Comparison of ENCODE assay signal across 10 mouse cellular contexts in genomic region chr11:100399320-100399719, GRCm38 (mm10). TPM values are rescaled to one million over a fixed set of nuclear protein-coding genes. Genes with fewer than 3 reads are reported as not detected.
DNase-seq lines count a peak whose midpoint lies in the region; ATAC-seq and TF ChIP-seq lines count a peak whose summit lies in the region.
"Had no signal": no experiment of that assay in that cellular context is flagged by ENCODE, and none has a peak within 500 bp of the region (broad histone marks: within the 10 kb centered on the region; RNA-seq: fewer than 3 reads in every experiment).

No protein-coding gene starts in this region.

- TF ChIP-seq CTCF in E14TG2a.4 (conservative IDR thresholded peaks at IDR 0.05; ENCODE audit: low read length) = no peak

- H3K4me2 ChIP-seq in heart, embryonic 16.5 days (ENCODE audit: low read depth, low read length) = no peak overlapping the region
- no peak overlapping the region for H3K4me2 ChIP-seq in limb, embryonic 13.5 days (replicated peaks)
- H3K4me2 ChIP-seq in stomach, embryonic 16.5 days (ENCODE audit: low read depth, low read length) = no peak overlapping the region

- H3K9ac ChIP-seq in heart, embryonic 16.5 days (ENCODE audit: low read length) = no peak overlapping the region
- no peak overlapping the region for H3K9ac ChIP-seq in limb, embryonic 13.5 days
- H3K9ac ChIP-seq in stomach, embryonic 16.5 days (ENCODE audit: low read length) = no peak overlapping the region

- DNase-seq in heart, postnatal 36 days = no peak
- no peak for DNase-seq in embryo, embryonic 11 days
- no peak for DNase-seq in right cerebral cortex, postnatal 36 days (ENCODE audit: low spot score in 2 of 2)
- no peak for DNase-seq in gastrocnemius, adult 18-20 months (ENCODE audit: low spot score)
- DNase-seq: gastrocnemius, postnatal 10 days had no signal

- 0 out of 2 replicates have a peak overlapping the region, but pooled peaks have one; percentile 17 for H3K27ac ChIP-seq in heart, embryonic 16.5 days (ENCODE audit: low read length)
- peak overlapping the region; percentile 34; the same call in 1 of the 2 replicates for H3K27ac ChIP-seq in limb, embryonic 13.5 days
- H3K27ac ChIP-seq in stomach, embryonic 16.5 days (ENCODE audit: low read length) = peak overlapping the region; percentile 68

- no peaks in the 10 kb centered on the region for H3K36me3 ChIP-seq in heart, embryonic 16.5 days (ENCODE audit: control insufficient read depth, insufficient read depth)
- H3K36me3 ChIP-seq in E14TG2a.4 (ENCODE audit: insufficient read depth, low read length) = peaks cover 9% of the 10 kb centered on the region
- no peaks in the 10 kb centered on the region for H3K36me3 ChIP-seq in limb, embryonic 13.5 days
- H3K36me3 ChIP-seq in stomach, embryonic 16.5 days (ENCODE audit: control insufficient read depth, insufficient read depth, low read length) = no peaks in the 10 kb centered on the region

- 64% methylated on average over 9 of the region's 9 CpGs for WGBS in heart, embryonic 16.5 days
- 70% methylated on average over 9 of the region's 9 CpGs for WGBS in limb, embryonic 13.5 days
- 57% methylated on average over 9 of the region's 9 CpGs for WGBS in stomach, embryonic 16.5 days

- intact Hi-C loops in heart, postnatal 36 days (cut with DNase I) = loop anchor here (10.0 kb wide), 1 partner anchor 565 kb away; no protein-coding TSS in a partner anchor

- no peak for ATAC-seq in heart, embryonic 16.5 days (replicated peaks; ENCODE audit: extremely low read depth, insufficient read depth, low FRiP score)
- no peak for ATAC-seq in limb, embryonic 13.5 days (ENCODE audit: low FRiP score, low read depth)
- ATAC-seq in stomach, embryonic 16.5 days (ENCODE audit: insufficient read depth, low FRiP score) = no peak

- H3K9me3 ChIP-seq in heart, embryonic 16.5 days (replicated peaks; ENCODE audit: control insufficient read depth, low read length) = no peaks in the 10 kb centered on the region
- no peaks in the 10 kb centered on the region for H3K9me3 ChIP-seq in E14TG2a.4 (ENCODE audit: low read length)
- no peaks in the 10 kb centered on the region for H3K9me3 ChIP-seq in limb, embryonic 13.5 days
- H3K9me3 ChIP-seq in stomach, embryonic 16.5 days (replicated peaks; ENCODE audit: control insufficient read depth, low read length) = no peaks in the 10 kb centered on the region

- H3K27me3 ChIP-seq in heart, embryonic 16.5 days (ENCODE audit: control insufficient read depth, insufficient read depth, low read length) = no peaks in the 10 kb centered on the region
- H3K27me3 ChIP-seq in E14TG2a.4 (ENCODE audit: insufficient read depth, low read length) = no peaks in the 10 kb centered on the region
- H3K27me3 ChIP-seq in limb, embryonic 13.5 days = 0 out of 2 replicates have a peak, but pooled peaks cover 4% of the 10 kb centered on the region
- no peaks in the 10 kb centered on the region for H3K27me3 ChIP-seq in stomach, embryonic 16.5 days (ENCODE audit: control insufficient read depth, insufficient read depth, low read length)

- H3K4me3 ChIP-seq in heart, embryonic 16.5 days (ENCODE audit: low read length) = no peak overlapping the region
- peak overlapping the region; percentile 35; the same call in 1 of the 2 replicates for H3K4me3 ChIP-seq in E14TG2a.4 (replicated peaks; ENCODE audit: low read length)
- H3K4me3 ChIP-seq in limb, embryonic 13.5 days = no peak overlapping the region
- no peak overlapping the region for H3K4me3 ChIP-seq in stomach, embryonic 16.5 days (replicated peaks; ENCODE audit: low read length)

- peaks cover 67% of the 10 kb centered on the region for H3K4me1 ChIP-seq in heart, embryonic 16.5 days (ENCODE audit: control insufficient read depth, insufficient read depth, low read length)
- peaks cover 74% of the 10 kb centered on the region for H3K4me1 ChIP-seq in E14TG2a.4 (replicated peaks; ENCODE audit: low read depth, low read length)
- peaks cover 32% of the 10 kb centered on the region for H3K4me1 ChIP-seq in limb, embryonic 13.5 days
- peaks cover 42% of the 10 kb centered on the region for H3K4me1 ChIP-seq in stomach, embryonic 16.5 days (ENCODE audit: control insufficient read depth, insufficient read depth, low read length)

RNA-seq across cellular contexts. Expression of gene Jup, which starts 1.8 kb away (rescaled TPM):
- polyA plus RNA-seq in heart, embryonic 16.5 days (2015; fragmentation: Nextera tagmentation; extraction: Ambion mirVana) = 140 and 155 TPM in 2 replicates
- total RNA-seq in heart, postnatal 36 days (2021) = 100 to 1,000 TPM; 252 to 272 TPM
- polyA plus RNA-seq in limb, embryonic 13.5 days (2015; fragmentation: Nextera tagmentation; extraction: Ambion mirVana) = 62.7 and 73.6 TPM in 2 replicates
- 247 and 328 TPM in 2 replicates for polyA plus RNA-seq in stomach, embryonic 16.5 days (2015; fragmentation: Nextera tagmentation; extraction: Ambion mirVana)
- 10 to 100 TPM; 73.4 to 81.3 TPM for total RNA-seq in gastrocnemius, adult 18-20 months (2021)

RNA-seq across cellular contexts. Expression of gene P3h4, which starts 15.3 kb away (rescaled TPM):
- polyA plus RNA-seq in heart, embryonic 16.5 days (2015; fragmentation: Nextera tagmentation; extraction: Ambion mirVana) = 50.8 and 52.6 TPM in 2 replicates
- 10 to 100 TPM; 16.3 to 18.2 TPM for total RNA-seq in heart, postnatal 36 days (2021)
- polyA plus RNA-seq in limb, embryonic 13.5 days (2015; fragmentation: Nextera tagmentation; extraction: Ambion mirVana) = 77.1 and 81.9 TPM in 2 replicates
- polyA plus RNA-seq in stomach, embryonic 16.5 days (2015; fragmentation: Nextera tagmentation; extraction: Ambion mirVana) = 56.7 and 62.1 TPM in 2 replicates
- 1 to 10 TPM; 1.6 to 3.2 TPM for total RNA-seq in gastrocnemius, adult 18-20 months (2021)

RNA-seq across cellular contexts. Expression of gene Fkbp10, which starts 16.2 kb away (rescaled TPM):
- 89.4 and 98.0 TPM in 2 replicates for polyA plus RNA-seq in heart, embryonic 16.5 days (2015; fragmentation: Nextera tagmentation; extraction: Ambion mirVana)
- total RNA-seq in heart, postnatal 36 days (2021) = 10 to 100 TPM; 12.9 to 13.4 TPM
- polyA plus RNA-seq in limb, embryonic 13.5 days (2015; fragmentation: Nextera tagmentation; extraction: Ambion mirVana) = 169 and 170 TPM in 2 replicates
- polyA plus RNA-seq in stomach, embryonic 16.5 days (2015; fragmentation: Nextera tagmentation; extraction: Ambion mirVana) = 114 and 119 TPM in 2 replicates
- 1 to 10 TPM; 1.9 to 2.6 TPM for total RNA-seq in gastrocnemius, adult 18-20 months (2021)
- total RNA-seq: megakaryocyte-erythroid progenitor cell, adult 5-6 weeks had no signal

RNA-seq across cellular contexts. Expression of gene Nt5c3b, which starts 42.3 kb away (rescaled TPM):
- polyA plus RNA-seq in heart, embryonic 16.5 days (2015; fragmentation: Nextera tagmentation; extraction: Ambion mirVana) = 107 and 110 TPM in 2 replicates
- total RNA-seq in heart, postnatal 36 days (2021) = 10 to 100 TPM; 29.7 to 29.8 TPM
- 176 and 181 TPM in 2 replicates for polyA plus RNA-seq in limb, embryonic 13.5 days (2015; fragmentation: Nextera tagmentation; extraction: Ambion mirVana)
- polyA plus RNA-seq in stomach, embryonic 16.5 days (2015; fragmentation: Nextera tagmentation; extraction: Ambion mirVana) = 99.1 and 109 TPM in 2 replicates
- total RNA-seq in gastrocnemius, adult 18-20 months (2021) = 1 to 10 TPM; 7.7 to 8.3 TPM

RNA-seq across cellular contexts. Expression of gene Klhl10, which starts 42.4 kb away (rescaled TPM):
- 0.29 and 0.47 TPM in 2 replicates for polyA plus RNA-seq in heart, embryonic 16.5 days (2015; fragmentation: Nextera tagmentation; extraction: Ambion mirVana)
- under 1 TPM; 0.86 to 0.92 TPM for total RNA-seq in heart, postnatal 36 days (2021)
- 1.0 and 1.6 TPM in 2 replicates for polyA plus RNA-seq in limb, embryonic 13.5 days (2015; fragmentation: Nextera tagmentation; extraction: Ambion mirVana)
- polyA plus RNA-seq in stomach, embryonic 16.5 days (2015; fragmentation: Nextera tagmentation; extraction: Ambion mirVana) = 0.29 and 0.30 TPM in 2 replicates
- total RNA-seq in gastrocnemius, adult 18-20 months (2021) = under 1 TPM; 0.25 to 0.28 TPM
- total RNA-seq: megakaryocyte-erythroid progenitor cell, adult 5-6 weeks had no signal

Comparison
In these comparisons a context has a peak if more than half of its experiments do, and no peak if none do; other contexts are left out.
1. H3K27ac ChIP-seq: peak in every context shown above with its lines; median percentile 68 in stomach, embryonic 16.5 days; 34 in limb, embryonic 13.5 days; 17 in heart, embryonic 16.5 days.